8 mouse cellular contexts compared by ENCODE assay signal in the genomic region with DNA sequence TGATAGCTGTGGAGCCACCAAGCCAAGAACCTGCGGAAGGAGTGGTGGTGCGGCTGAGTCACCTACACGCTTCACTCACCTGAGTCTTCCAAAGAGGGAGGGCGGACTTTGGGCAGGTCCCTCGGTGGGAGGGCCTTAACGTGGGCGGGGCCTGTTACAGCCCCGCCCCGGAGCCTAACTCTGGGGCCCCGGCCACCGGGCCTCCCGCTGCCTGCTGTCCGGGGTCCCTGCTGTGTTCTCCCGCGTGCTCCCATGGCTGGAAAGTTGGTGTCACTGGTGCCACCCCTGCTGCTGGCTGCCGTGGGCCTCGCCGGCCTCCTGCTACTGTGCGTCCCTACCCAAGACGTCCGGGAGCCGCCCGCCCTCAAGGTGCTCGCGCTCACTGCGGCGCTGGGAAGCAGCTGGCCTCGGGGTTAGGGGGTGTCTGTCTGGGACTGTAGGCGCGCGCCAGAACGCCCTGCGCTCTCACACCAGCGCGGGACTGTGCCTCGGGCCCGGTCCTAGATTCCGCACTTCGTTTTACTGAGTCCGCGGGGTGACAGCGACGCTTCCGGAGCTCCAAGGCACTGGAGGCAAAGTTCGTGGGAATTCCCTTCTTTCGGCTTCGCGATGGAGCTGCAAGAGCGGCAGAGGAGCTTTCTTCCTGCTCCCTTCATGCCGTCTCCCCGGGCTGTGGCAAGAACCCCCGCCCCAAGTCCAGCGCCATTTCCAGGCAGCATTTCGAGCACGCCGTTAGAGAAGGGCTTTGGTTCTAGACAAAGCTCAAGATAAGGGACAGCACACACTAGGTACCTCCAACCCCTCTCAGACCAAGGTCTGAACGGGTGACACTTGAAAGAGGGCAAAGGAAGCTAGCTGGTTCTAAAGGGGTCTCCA. TPM values are rescaled to one million over a fixed set of nuclear protein-coding genes. Genes with fewer than 3 reads are reported as not detected.
DNase-seq lines count a peak whose midpoint lies in the region; ATAC-seq and TF ChIP-seq lines count a peak whose summit lies in the region.

A gene (plus strand): TSS at position 154 of the 876 bp plus-strand sequence.

- H3K4me2 ChIP-seq in embryonic facial prominence, embryonic 12.5 days (replicated peaks) = peak within 1 kb of the TSS; percentile 61
- H3K4me2 ChIP-seq in heart, embryonic 14.5 days (ENCODE audit: low read length) = peak within 1 kb of the TSS; percentile 66
- H3K4me2 ChIP-seq in kidney, postnatal 0 days (ENCODE audit: low read length) = peak within 1 kb of the TSS; percentile 80
- H3K4me2 ChIP-seq in lung, embryonic 14.5 days = peak within 1 kb of the TSS; percentile 76
- peak within 1 kb of the TSS; percentile 88 for H3K4me2 ChIP-seq in stomach, embryonic 15.5 days

- H3K9me3 ChIP-seq in embryonic facial prominence, embryonic 12.5 days = no peaks in the 10 kb centered on the region
- H3K9me3 ChIP-seq in heart, embryonic 14.5 days (ENCODE audit: control insufficient read depth, low read length) = no peaks in the 10 kb centered on the region
- H3K9me3 ChIP-seq in kidney, postnatal 0 days (replicated peaks; ENCODE audit: low read length) = no peaks in the 10 kb centered on the region
- H3K9me3 ChIP-seq in lung, embryonic 14.5 days (ENCODE audit: low read depth, low read length) = no peaks in the 10 kb centered on the region
- no peaks in the 10 kb centered on the region for H3K9me3 ChIP-seq in stomach, embryonic 15.5 days

- peaks cover 69% of the 10 kb centered on the region for H3K27me3 ChIP-seq in embryonic facial prominence, embryonic 12.5 days
- peaks cover 72% of the 10 kb centered on the region for H3K27me3 ChIP-seq in heart, embryonic 14.5 days (ENCODE audit: control insufficient read depth, insufficient read depth, low read length)
- 0 out of 2 replicates have a peak, but pooled peaks cover 8% of the 10 kb centered on the region for H3K27me3 ChIP-seq in kidney, postnatal 0 days (ENCODE audit: insufficient read depth, low read length)
- H3K27me3 ChIP-seq in lung, embryonic 14.5 days (ENCODE audit: insufficient read depth, low read length) = peaks cover 61% of the 10 kb centered on the region
- H3K27me3 ChIP-seq in stomach, embryonic 15.5 days (replicated peaks) = peaks cover 53% of the 10 kb centered on the region

- H3K4me1 ChIP-seq in embryonic facial prominence, embryonic 12.5 days = peaks cover 14% of the 10 kb centered on the region; the same call in 1 of the 2 replicates
- peaks cover 9 to 18% of the 10 kb centered on the region in 2 experiments for H3K4me1 ChIP-seq in heart, embryonic 14.5 days (ENCODE audit: control insufficient read depth in 2 of 2, insufficient read depth in 2 of 2, low read length in 2 of 2)
- H3K4me1 ChIP-seq in kidney, postnatal 0 days (replicated peaks; ENCODE audit: insufficient read depth, low read length) = 0 out of 2 replicates have a peak, but pooled peaks cover 9% of the 10 kb centered on the region
- H3K4me1 ChIP-seq in lung, embryonic 14.5 days (ENCODE audit: insufficient read depth) = 0 out of 2 replicates have a peak, but pooled peaks cover 8% of the 10 kb centered on the region
- H3K4me1 ChIP-seq in stomach, embryonic 15.5 days = peaks cover 20% of the 10 kb centered on the region

- ATAC-seq in embryonic facial prominence, embryonic 12.5 days (ENCODE audit: insufficient number of reproducible peaks, insufficient read depth, low FRiP score, low TSS enrichment) = no peak
- ATAC-seq in heart, embryonic 14.5 days (ENCODE audit: insufficient number of reproducible peaks, insufficient read depth, low FRiP score, low read depth) = peak; percentile 57
- peak; percentile 72 for ATAC-seq in kidney, postnatal 0 days (replicated peaks; ENCODE audit: low FRiP score, low read depth)
- ATAC-seq in lung, embryonic 14.5 days (ENCODE audit: insufficient read depth) = peak; percentile 58
- ATAC-seq in stomach, embryonic 15.5 days (ENCODE audit: insufficient read depth, low FRiP score, low read depth) = peak; percentile 65

- peak within 1 kb of the TSS; percentile 35 for H3K4me3 ChIP-seq in embryonic facial prominence, embryonic 12.5 days
- H3K4me3 ChIP-seq in heart, embryonic 14.5 days (ENCODE audit: control insufficient read depth in 1 of 2, insufficient read depth in 1 of 2, low read depth in 1 of 2, low read length in 2 of 2) = peak within 1 kb of the TSS; percentile 30 to 34
- peak within 1 kb of the TSS; percentile 42 for H3K4me3 ChIP-seq in kidney, postnatal 0 days (replicated peaks; ENCODE audit: low read depth, low read length)
- H3K4me3 ChIP-seq in lung, embryonic 14.5 days (ENCODE audit: low read depth, low read length) = peak within 1 kb of the TSS; percentile 36
- H3K4me3 ChIP-seq in stomach, embryonic 15.5 days (replicated peaks) = peak within 1 kb of the TSS; percentile 44

- 2% methylated on average over 57 of the region's 57 CpGs for WGBS in embryonic facial prominence, embryonic 12.5 days
- WGBS in heart, embryonic 14.5 days = 2% methylated on average over 57 of the region's 57 CpGs
- 1% methylated on average over 57 of the region's 57 CpGs for WGBS in kidney, postnatal 0 days
- WGBS in lung, embryonic 14.5 days = 2% methylated on average over 57 of the region's 57 CpGs
- 2% methylated on average over 57 of the region's 57 CpGs for WGBS in stomach, embryonic 15.5 days

- no peak within 1 kb of the TSS for H3K27ac ChIP-seq in embryonic facial prominence, embryonic 12.5 days
- H3K27ac ChIP-seq in heart, embryonic 14.5 days (replicated peaks in 1 of 2; ENCODE audit: control insufficient read depth in 1 of 2, insufficient read depth in 1 of 2, low read depth in 2 of 2, low read length in 2 of 2) = no peak within 1 kb of the TSS
- no peak within 1 kb of the TSS for H3K27ac ChIP-seq in kidney, postnatal 0 days
- H3K27ac ChIP-seq in lung, embryonic 14.5 days (ENCODE audit: low read depth) = no peak within 1 kb of the TSS
- H3K27ac ChIP-seq in stomach, embryonic 15.5 days = peak within 1 kb of the TSS; percentile 65; the same call in 1 of the 2 replicates

- 0 out of 2 replicates have a peak within 1 kb of the TSS, but pooled peaks have one; percentile 38 for H3K9ac ChIP-seq in embryonic facial prominence, embryonic 12.5 days
- peak within 1 kb of the TSS; percentile 40; the same call in 1 of the 2 replicates for H3K9ac ChIP-seq in heart, embryonic 14.5 days (ENCODE audit: low read length)
- peak within 1 kb of the TSS; percentile 63 for H3K9ac ChIP-seq in kidney, postnatal 0 days (ENCODE audit: low read depth, low read length)
- peak within 1 kb of the TSS; percentile 36; the same call in 1 of the 2 replicates for H3K9ac ChIP-seq in lung, embryonic 14.5 days
- peak within 1 kb of the TSS; percentile 26; the same call in 1 of the 2 replicates for H3K9ac ChIP-seq in stomach, embryonic 15.5 days

- DNase-seq in thymus, postnatal 14 days = peak; percentile 17
- no peak for DNase-seq in thymus, postnatal 36 days
- DNase-seq in kidney, postnatal 0 days (ENCODE audit: low spot score) = peak; percentile 68
- peak; percentile 72 for DNase-seq in lung, embryonic 14.5 days
- DNase-seq in right cerebral cortex, adult 18-20 months = no peak

- H3K36me3 ChIP-seq in embryonic facial prominence, embryonic 12.5 days = no peaks in the 10 kb centered on the region
- H3K36me3 ChIP-seq in heart, embryonic 14.5 days (ENCODE audit: control insufficient read depth, insufficient read depth, low read length) = no peaks in the 10 kb centered on the region
- H3K36me3 ChIP-seq in kidney, postnatal 0 days (ENCODE audit: insufficient read depth, low read length) = no peaks in the 10 kb centered on the region
- no peaks in the 10 kb centered on the region for H3K36me3 ChIP-seq in lung, embryonic 14.5 days (ENCODE audit: insufficient read depth)
- H3K36me3 ChIP-seq in stomach, embryonic 15.5 days = no peaks in the 10 kb centered on the region

- TF ChIP-seq CTCF in kidney, postnatal 0 days (IDR thresholded peaks at IDR 0.05; ENCODE audit: low read depth) = 0 out of 2 replicates have a peak, but pooled peaks have one; percentile 16
- TF ChIP-seq CTCF in lung, embryonic 14.5 days (IDR thresholded peaks at IDR 0.05; ENCODE audit: low read depth) = peak; percentile 29; the same call in 1 of the 2 replicates

RNA-seq across cellular contexts. Expression of the gene that starts here (rescaled TPM):
- polyA plus RNA-seq in embryonic facial prominence, embryonic 12.5 days (2016; fragmentation: Nextera tagmentation; extraction: Ambion mirVana) = 0.41 and 0.42 TPM in 2 replicates
- polyA plus RNA-seq in heart, embryonic 14.5 days (2014; fragmentation: Nextera tagmentation; extraction: Ambion mirVana) = 0.81 and 0.85 TPM in 2 replicates
- 6.9 and 7.8 TPM in 2 replicates for polyA plus RNA-seq in kidney, postnatal 0 days (2015; fragmentation: Nextera tagmentation; extraction: Ambion mirVana)
- 0.92 and 1.2 TPM in 2 replicates for polyA plus RNA-seq in lung, embryonic 14.5 days (2014; fragmentation: Nextera tagmentation; extraction: Ambion mirVana)
- polyA plus RNA-seq in stomach, embryonic 15.5 days (2015; fragmentation: Nextera tagmentation; extraction: Ambion mirVana) = 10.1 and 13.0 TPM in 2 replicates

Comparison
In these comparisons a context has a peak if more than half of its experiments do, and no peak if none do; other contexts are left out.
1. DNase-seq: peak in thymus, postnatal 14 days (single experiment), kidney, postnatal 0 days (single experiment) and lung, embryonic 14.5 days (single experiment); none in thymus, postnatal 36 days (0 of 2) and right cerebral cortex, adult 18-20 months (single experiment).
2. Peak in ATAC-seq, H3K4me3 ChIP-seq, H3K9ac ChIP-seq and H3K4me2 ChIP-seq in heart, embryonic 14.5 days; RNA of the gene not detected or under 1 TPM.
3. Peak in every context shown above with its lines, with median percentiles within 50 percentile points of each other: H3K4me2 ChIP-seq, H3K4me3 ChIP-seq and H3K9ac ChIP-seq.